Mouse (Mus musculus) olfactory bulb, adult 2 months (tissue): ENCODE results near the gene Togaram1. TPM values are rescaled to one million over a fixed set of nuclear protein-coding genes. Genes with fewer than 3 reads are reported as not detected.

ENCODE experiments used
- H3K27ac ChIP-seq: fragments of 200-500 bp; 2 replicates; pipeline ENCODE4 v1.5.1; 2012; ENCODE audit warnings: low read depth, low read length; ENCODE audit not compliant: insufficient read depth
- H3K4me1 ChIP-seq: fragments of 200-500 bp; 2 replicates; pipeline ENCODE4 v1.6.1; 2012; ENCODE audit warnings: low read length; ENCODE audit not compliant: control insufficient read depth, insufficient read depth
- H3K4me3 ChIP-seq: fragments of 200-500 bp; 2 replicates; pipeline ENCODE4 v1.5.1; 2012; ENCODE audit warnings: mild to moderate bottlenecking, low read depth, low read length, moderate library complexity; ENCODE audit not compliant: insufficient read depth
- CTCF ChIP-seq: fragments of 200-500 bp; IDR thresholded peaks from 2 replicates; pipeline ENCODE4 v1.5.1; 2012; ENCODE audit warnings: low read depth, mild to moderate bottlenecking, low read length, moderate library complexity; ENCODE audit not compliant: insufficient read depth
- POLR2A ChIP-seq: fragments of 200-500 bp; IDR thresholded peaks from 2 replicates; pipeline ENCODE4 v1.6.1; 2012; ENCODE audit warnings: mild to moderate bottlenecking, low read depth, low read length, moderate library complexity; ENCODE audit not compliant: insufficient read depth
- WGBS: fragments of 180-500 bp; shearing (Covaris S2); methylation state at CpG from one replicate; pipeline ENCODE4 v1.1.7; 2018; 5-methylcytosine and 5-hydroxymethylcytosine counted together
- polyA plus RNA-seq: library from polyadenylated mRNA; stranded (reverse); fragments of >200 nt; gene quantifications from 2 replicates; pipeline ENCODE4 v1.2.4, GENCODE M21; 2012; ENCODE audit warnings: low replicate concordance; ENCODE audit not compliant: missing spikeins, insufficient read depth, insufficient read length

Gene Togaram1
- polyA plus RNA-seq, 1 experiment, result not detected

GRCm38 (mm10) chr12:65036892-65037545 is 71.4 kb downstream of the Togaram1 start:
- Histone ChIP-seq H3K27ac (no peak overlapping the region), H3K4me1 (peaks cover 2% of the 10 kb centered on the region; the same call in 1 of the 2 replicates), H3K4me3 (peak overlapping the region; percentile 87; the same call in 1 of the 2 replicates)
- WGBS, result 6% methylated on average over 18 of the region's 18 CpGs
- TF ChIP-seq CTCF (no peak), POLR2A (no peak)

DNA sequence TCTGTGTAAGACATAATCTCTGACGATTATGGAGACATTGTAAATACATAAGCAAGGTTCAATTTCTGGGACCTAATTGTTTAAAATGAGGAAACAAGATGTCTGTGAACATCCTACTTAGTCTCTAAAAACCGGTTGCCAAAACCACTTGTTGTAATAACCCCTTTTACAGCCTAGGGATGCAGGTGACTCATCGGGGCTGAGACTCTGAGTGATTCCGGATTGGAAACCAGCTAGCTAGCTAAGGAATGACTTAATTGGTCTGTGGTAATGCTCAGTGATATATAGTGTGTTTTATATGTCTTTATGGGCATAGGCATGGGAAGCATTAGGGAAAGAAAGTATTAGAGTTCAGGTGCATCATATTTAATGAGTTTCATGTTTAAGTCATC is 71.9 kb downstream of the Togaram1 start:
- H3K27ac ChIP-seq, result no peak overlapping the region
- 5% methylated on average over 4 of the region's 4 CpGs for WGBS
- peaks cover 2% of the 10 kb centered on the region; the same call in 1 of the 2 replicates for H3K4me1 ChIP-seq
- TF ChIP-seq CTCF (no peak), POLR2A (no peak)
- H3K4me3 ChIP-seq, result no peak overlapping the region

DNA sequence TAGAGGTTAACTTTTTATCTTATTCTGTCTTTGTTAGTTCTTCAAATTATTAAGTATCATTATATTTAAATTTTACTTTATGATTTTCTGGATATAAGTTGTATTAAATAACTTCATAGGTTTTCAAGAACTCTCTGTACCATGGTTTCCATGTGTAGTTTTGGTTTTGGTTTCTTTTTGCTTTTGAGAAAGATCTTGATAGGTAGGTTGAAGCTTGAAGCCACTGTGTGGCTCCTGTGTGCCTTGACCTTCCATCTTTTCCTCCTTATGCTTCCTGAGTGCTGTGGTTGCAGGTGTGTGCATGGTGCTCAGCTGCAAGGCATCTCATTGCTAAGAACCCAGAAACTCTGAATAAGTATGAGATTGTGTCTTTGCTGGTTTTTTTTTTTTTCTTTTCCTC is 83.2 kb downstream of the Togaram1 start:
- TF ChIP-seq POLR2A, result no peak
- no peak for TF ChIP-seq CTCF
- Histone ChIP-seq H3K4me1 (no peaks in the 10 kb centered on the region), H3K27ac (no peak overlapping the region), H3K4me3 (no peak overlapping the region)

DNA sequence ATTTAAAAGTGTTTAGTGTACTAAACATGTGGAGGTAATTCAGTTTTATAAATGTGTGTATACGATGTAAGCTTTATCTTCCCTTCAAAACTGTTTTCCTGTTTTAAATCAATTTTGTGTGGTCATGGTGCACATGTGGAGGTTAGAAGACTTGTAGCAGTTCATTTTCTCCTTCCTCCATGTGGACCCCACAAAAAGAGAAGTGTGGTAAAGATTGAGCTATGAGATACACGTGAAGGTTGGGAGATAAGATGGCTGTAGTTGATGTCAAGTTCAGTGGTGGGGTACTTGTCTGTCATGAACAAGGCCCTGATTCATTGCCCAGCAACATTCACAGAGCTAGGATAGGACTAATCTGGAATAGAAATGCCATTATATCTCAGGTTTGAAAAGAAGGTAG is 92.6 kb downstream of the Togaram1 start:
- Histone ChIP-seq H3K4me3 (no peak overlapping the region), H3K27ac (no peak overlapping the region), H3K4me1 (no peaks in the 10 kb centered on the region)
- 81% methylated on average over 2 of the region's 2 CpGs for WGBS
- TF ChIP-seq POLR2A, result no peak
- no peak for TF ChIP-seq CTCF

- TF ChIP-seq POLR2A (no peak), CTCF (no peak)
- Histone ChIP-seq H3K4me3 (no peak overlapping the region), H3K27ac (no peak overlapping the region), H3K4me1 (no peaks in the 10 kb centered on the region)
These were observed 95.5 kb downstream of the Togaram1 start for GRCm38 (mm10) chr12:65061082-65061481.

DNA sequence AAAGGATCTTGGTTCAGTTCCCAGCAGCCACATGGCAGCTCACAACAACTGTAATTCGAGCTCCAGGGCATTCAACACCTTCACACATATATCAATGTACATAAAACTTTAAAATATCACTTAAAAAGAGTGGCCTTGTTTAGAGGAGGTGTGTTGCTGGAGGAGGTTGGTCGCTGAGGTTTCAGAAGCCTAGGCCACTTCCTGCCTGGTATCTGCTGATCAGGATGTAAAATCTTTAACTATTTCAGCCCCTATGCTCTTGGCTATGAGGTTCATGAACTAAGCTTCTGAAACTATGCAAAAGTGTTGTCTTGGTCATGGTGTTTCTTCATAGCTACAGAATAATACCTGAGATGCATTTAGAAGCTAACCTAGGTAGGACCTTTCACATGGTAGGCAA is 99.6 kb downstream of the Togaram1 start:
- no peak for TF ChIP-seq POLR2A
- no peak for TF ChIP-seq CTCF
- H3K4me1 ChIP-seq, result no peaks in the 10 kb centered on the region
- WGBS, result 77% methylated on average over 2 of the region's 2 CpGs
- H3K4me3 ChIP-seq, result no peak overlapping the region
- no peak overlapping the region for H3K27ac ChIP-seq

DNA sequence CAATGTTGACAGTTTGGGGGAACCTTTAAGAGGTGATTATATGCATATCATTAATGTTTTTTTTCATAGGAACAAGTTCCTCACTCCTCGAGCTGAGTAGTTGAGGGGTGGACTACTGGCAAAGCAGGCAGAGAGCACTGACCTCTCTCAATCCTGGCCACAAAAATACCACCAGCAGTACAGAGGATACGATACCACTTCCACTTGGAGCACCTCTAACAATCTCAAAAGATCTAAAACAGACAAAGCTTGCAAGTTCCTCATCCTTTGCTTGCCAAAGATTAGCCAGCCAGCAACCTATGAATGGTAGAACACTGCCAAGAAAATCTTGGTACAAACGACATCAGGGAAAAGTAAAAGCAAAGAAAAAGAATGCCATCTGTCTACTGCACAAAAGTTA is 100.6 kb downstream of the Togaram1 start:
- Histone ChIP-seq H3K27ac (no peak overlapping the region), H3K4me1 (0 out of 2 replicates have a peak, but pooled peaks cover 2% of the 10 kb centered on the region), H3K4me3 (no peak overlapping the region)
- TF ChIP-seq CTCF, result no peak
- TF ChIP-seq POLR2A, result no peak
- WGBS, result 21% methylated on average over 3 of the region's 3 CpGs

- H3K4me3 ChIP-seq, result no peak overlapping the region
- H3K27ac ChIP-seq, result no peak overlapping the region
- 0 out of 2 replicates have a peak, but pooled peaks cover 2% of the 10 kb centered on the region for H3K4me1 ChIP-seq
- TF ChIP-seq POLR2A (no peak), CTCF (no peak)
- 28% methylated on average over 4 of the region's 4 CpGs for WGBS
These were observed 102.8 kb downstream of the Togaram1 start for GRCm38 (mm10) chr12:65068409-65068808.

Other genes starting within 250 kb of the Togaram1 start
- not detected in 2 replicates for gene Gm527, start 47.9 kb upstream of the Togaram1 start, polyA plus RNA-seq
- gene Klhl28, start 270 bp upstream of the Togaram1 start, polyA plus RNA-seq, result not detected in 2 replicates
- gene Prpf39, start 70.5 kb downstream of the Togaram1 start, polyA plus RNA-seq, result not detected in 2 replicates
- gene Fkbp3, start 108.2 kb downstream of the Togaram1 start, polyA plus RNA-seq, result 832 TPM in 1 of 2 replicates, not detected in the other
- not detected in 2 replicates for gene Fancm, start 109.8 kb downstream of the Togaram1 start, polyA plus RNA-seq
- gene Mis18bp1, start 206.8 kb downstream of the Togaram1 start, polyA plus RNA-seq, result not detected in 2 replicates